Mouse (Mus musculus): ENCODE measurements around the gene Pik3r3.

DNA sequence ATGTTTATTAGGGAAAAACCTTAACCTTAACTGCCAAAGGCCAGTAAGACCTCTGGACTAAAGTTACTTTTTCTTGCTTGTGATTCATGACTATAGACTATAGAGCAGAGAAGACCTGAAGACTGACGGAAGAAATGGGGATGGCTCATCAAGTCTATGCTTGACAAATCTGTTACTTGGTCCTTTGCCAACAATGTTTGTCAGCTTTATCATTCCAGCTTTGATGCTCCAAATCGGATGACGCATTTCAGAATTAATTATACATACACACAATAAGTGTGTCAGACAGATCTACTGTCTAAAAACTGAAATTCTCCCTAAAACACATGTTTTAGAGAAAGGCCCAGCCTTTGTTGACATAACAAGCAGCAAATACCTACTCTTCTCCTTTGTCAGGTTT, 107.8 kb downstream of the Pik3r3 start:
- TF ChIP-seq SIN3A (IDR thresholded peaks at IDR 0.05; ENCODE audit: low read length) (no peak), USF1 (IDR thresholded peaks at IDR 0.05; ENCODE audit: low read depth, low read length) (no peak), ETS1 (conservative IDR thresholded peaks at IDR 0.05; ENCODE audit: low read depth, low read length) (no peak), TBP (conservative IDR thresholded peaks at IDR 0.05; ENCODE audit: low read depth, low read length) (no peak), CTCF (conservative IDR thresholded peaks at IDR 0.05 in 1 of 2, IDR thresholded peaks at IDR 0.05 in 1 of 2; ENCODE audit: low read depth in 2 of 2, low read length in 2 of 2) (no peak), POLR2A (IDR thresholded peaks at IDR 0.05; ENCODE audit: low read depth, low read length) (no peak), BHLHE40 (IDR thresholded peaks at IDR 0.05; ENCODE audit: low read depth, low read length) (no peak), MXI1 (IDR thresholded peaks at IDR 0.05; ENCODE audit: low read depth, low read length) (no peak), EP300 (IDR thresholded peaks at IDR 0.05; ENCODE audit: low read length) (no peak), SMC3 (IDR thresholded peaks at IDR 0.05; ENCODE audit: low read depth, low read length) (no peak)
